Mouse (Mus musculus): ENCODE data around the gene Fbxw7. TPM values are rescaled to one million over a fixed set of nuclear protein-coding genes. Genes with fewer than 3 reads are reported as not detected.
A peak's percentile ranks its signal among the peaks of the same experiment; 100 is the strongest.

Fbxw7 gene
- polyA plus RNA-seq (2012; ENCODE audit: insufficient read depth, insufficient read length, low replicate concordance, missing spikeins): 113 TPM in 1 of 2 replicates, not detected in the other

DNA sequence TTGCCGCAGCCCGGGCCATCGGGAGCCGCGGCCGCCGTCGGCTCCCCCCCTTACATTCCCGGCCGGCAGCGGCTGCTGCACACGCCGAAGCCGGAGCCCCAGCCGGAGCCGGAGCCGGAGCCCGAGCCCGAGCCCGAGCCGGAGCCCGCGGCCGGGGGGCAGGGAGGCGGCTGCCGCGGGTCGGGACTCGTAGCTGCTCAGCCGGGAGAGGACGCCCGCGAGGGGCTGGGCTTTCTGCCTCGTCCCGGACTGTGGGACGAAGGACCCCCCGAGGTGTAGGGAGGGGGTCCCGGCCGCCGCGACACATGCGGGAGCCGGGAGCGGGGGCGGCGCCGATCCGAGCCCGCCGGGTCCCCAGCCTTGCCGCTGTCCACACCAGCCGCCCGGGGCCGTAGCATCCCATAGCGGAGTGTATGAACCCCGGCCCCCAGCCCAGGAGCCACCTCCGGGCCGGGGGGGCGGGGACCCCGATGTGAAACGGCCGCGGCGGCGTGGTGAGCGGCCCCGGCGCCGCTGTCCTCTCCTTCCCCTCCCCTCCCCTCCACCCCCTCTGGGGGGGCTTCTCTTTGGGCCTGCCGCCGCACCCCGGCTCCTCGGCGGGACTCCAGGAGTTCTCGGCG is at the start of gene Fbxw7:
Gene Fbxw7, plus strand, starts transcription at position 507 of the 620 bp plus-strand sequence.
- Histone ChIP-seq H3K4me3 (ENCODE audit: insufficient read depth, low read depth, low read length) (peak within 1 kb of the TSS; percentile 72), H3K27ac (ENCODE audit: insufficient read depth, low read depth, low read length) (peak within 1 kb of the TSS; percentile 69), H3K4me1 (ENCODE audit: control insufficient read depth, insufficient read depth, low read length) (peaks cover 9% of the 10 kb centered on the region; the same call in 1 of the 2 replicates)
- TF ChIP-seq CTCF (IDR thresholded peaks at IDR 0.05; ENCODE audit: insufficient read depth, low read depth, low read length): no peak
- no peak for TF ChIP-seq POLR2A (IDR thresholded peaks at IDR 0.05; ENCODE audit: insufficient read depth, low read depth, low read length)
- under 1% methylated on average over 73 of the region's 76 CpGs for WGBS

GRCm38 (mm10) chr3:84768940-84769339 is 46.1 kb upstream of the Fbxw7 start:
- no peak overlapping the region for H3K4me3 ChIP-seq (ENCODE audit: insufficient read depth, low read depth, low read length)
- WGBS: 89% methylated on average over 4 of the region's 4 CpGs
- no peaks in the 10 kb centered on the region for H3K4me1 ChIP-seq (ENCODE audit: control insufficient read depth, insufficient read depth, low read length)
- H3K27ac ChIP-seq (ENCODE audit: insufficient read depth, low read depth, low read length): no peak overlapping the region
- no peak for TF ChIP-seq CTCF (IDR thresholded peaks at IDR 0.05; ENCODE audit: insufficient read depth, low read depth, low read length)
- TF ChIP-seq POLR2A (IDR thresholded peaks at IDR 0.05; ENCODE audit: insufficient read depth, low read depth, low read length): no peak

GRCm38 (mm10) chr3:84769411-84769810 is 45.7 kb upstream of the Fbxw7 start:
- TF ChIP-seq CTCF (IDR thresholded peaks at IDR 0.05; ENCODE audit: insufficient read depth, low read depth, low read length): no peak
- no peak overlapping the region for H3K27ac ChIP-seq (ENCODE audit: insufficient read depth, low read depth, low read length)
- 87% methylated on average over 6 of the region's 6 CpGs for WGBS
- no peaks in the 10 kb centered on the region for H3K4me1 ChIP-seq (ENCODE audit: control insufficient read depth, insufficient read depth, low read length)
- no peak overlapping the region for H3K4me3 ChIP-seq (ENCODE audit: insufficient read depth, low read depth, low read length)

GRCm38 (mm10) chr3:84770518-84770917 is 44.5 kb upstream of the Fbxw7 start:
- no peak for TF ChIP-seq POLR2A (IDR thresholded peaks at IDR 0.05; ENCODE audit: insufficient read depth, low read depth, low read length)
- TF ChIP-seq CTCF (IDR thresholded peaks at IDR 0.05; ENCODE audit: insufficient read depth, low read depth, low read length): no peak
- Histone ChIP-seq H3K4me3 (ENCODE audit: insufficient read depth, low read depth, low read length) (no peak overlapping the region), H3K27ac (ENCODE audit: insufficient read depth, low read depth, low read length) (no peak overlapping the region), H3K4me1 (ENCODE audit: control insufficient read depth, insufficient read depth, low read length) (no peaks in the 10 kb centered on the region)
- WGBS: 95% methylated on average over 6 of the region's 6 CpGs

GRCm38 (mm10) chr3:84771980-84772379 is 43.1 kb upstream of the Fbxw7 start:
- Histone ChIP-seq H3K4me1 (ENCODE audit: control insufficient read depth, insufficient read depth, low read length) (no peaks in the 10 kb centered on the region), H3K4me3 (ENCODE audit: insufficient read depth, low read depth, low read length) (no peak overlapping the region), H3K27ac (ENCODE audit: insufficient read depth, low read depth, low read length) (no peak overlapping the region)
- TF ChIP-seq CTCF (IDR thresholded peaks at IDR 0.05; ENCODE audit: insufficient read depth, low read depth, low read length) (no peak), POLR2A (IDR thresholded peaks at IDR 0.05; ENCODE audit: insufficient read depth, low read depth, low read length) (no peak)
- WGBS: 61% methylated on average over 2 of the region's 2 CpGs

- WGBS: 42% methylated on average over 8 of the region's 8 CpGs
- TF ChIP-seq POLR2A (IDR thresholded peaks at IDR 0.05; ENCODE audit: insufficient read depth, low read depth, low read length) (no peak), CTCF (IDR thresholded peaks at IDR 0.05; ENCODE audit: insufficient read depth, low read depth, low read length) (no peak)
Observed at GRCm38 (mm10) chr3:84774246-84775066, 40.6 kb upstream of the Fbxw7 start.

GRCm38 (mm10) chr3:84775067-84775423 is 40.0 kb upstream of the Fbxw7 start:
- Histone ChIP-seq H3K27ac (ENCODE audit: insufficient read depth, low read depth, low read length) (no peak overlapping the region), H3K4me1 (ENCODE audit: control insufficient read depth, insufficient read depth, low read length) (no peaks in the 10 kb centered on the region), H3K4me3 (ENCODE audit: insufficient read depth, low read depth, low read length) (no peak overlapping the region)
- 66% methylated on average over 6 of the region's 6 CpGs for WGBS
- no peak for TF ChIP-seq CTCF (IDR thresholded peaks at IDR 0.05; ENCODE audit: insufficient read depth, low read depth, low read length)
- no peak for TF ChIP-seq POLR2A (IDR thresholded peaks at IDR 0.05; ENCODE audit: insufficient read depth, low read depth, low read length)

More at GRCm38 (mm10) chr3:84774246-84775066, 40.6 kb upstream of the Fbxw7 start:
- Histone ChIP-seq H3K4me1 (ENCODE audit: control insufficient read depth, insufficient read depth, low read length) (no peaks in the 10 kb centered on the region), H3K27ac (ENCODE audit: insufficient read depth, low read depth, low read length) (no peak overlapping the region), H3K4me3 (ENCODE audit: insufficient read depth, low read depth, low read length) (no peak overlapping the region)

GRCm38 (mm10) chr3:84775577-84775976 is 39.5 kb upstream of the Fbxw7 start:
- TF ChIP-seq CTCF (IDR thresholded peaks at IDR 0.05; ENCODE audit: insufficient read depth, low read depth, low read length) (no peak), POLR2A (IDR thresholded peaks at IDR 0.05; ENCODE audit: insufficient read depth, low read depth, low read length) (no peak)

DNA sequence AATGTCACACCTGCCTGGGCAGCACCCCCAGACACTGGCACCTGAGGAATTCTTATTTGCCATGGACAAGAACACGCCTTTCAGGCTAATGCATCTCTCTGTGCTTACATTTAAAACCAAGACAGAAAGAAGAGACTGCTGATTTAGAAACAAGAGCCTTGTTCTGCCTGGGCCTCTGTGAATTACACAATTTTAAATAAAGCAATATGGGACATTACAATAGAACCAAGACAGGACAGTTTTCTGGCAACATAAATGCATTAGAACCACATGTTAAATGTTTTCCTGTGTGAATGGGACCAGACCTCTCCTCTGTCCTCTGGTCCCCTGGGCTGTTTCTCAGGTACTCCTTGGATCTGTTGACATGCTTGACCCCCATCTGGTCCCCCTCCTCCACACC is 39.0 kb upstream of the Fbxw7 start:
- 87% methylated on average over 1 of the region's 1 CpGs for WGBS
- Histone ChIP-seq H3K27ac (ENCODE audit: insufficient read depth, low read depth, low read length) (no peak overlapping the region), H3K4me3 (ENCODE audit: insufficient read depth, low read depth, low read length) (no peak overlapping the region), H3K4me1 (ENCODE audit: control insufficient read depth, insufficient read depth, low read length) (no peaks in the 10 kb centered on the region)
- no peak for TF ChIP-seq CTCF (IDR thresholded peaks at IDR 0.05; ENCODE audit: insufficient read depth, low read depth, low read length)

More at GRCm38 (mm10) chr3:84775577-84775976, 39.5 kb upstream of the Fbxw7 start:
- 57% methylated on average over 4 of the region's 4 CpGs for WGBS
- Histone ChIP-seq H3K4me1 (ENCODE audit: control insufficient read depth, insufficient read depth, low read length) (no peaks in the 10 kb centered on the region), H3K4me3 (ENCODE audit: insufficient read depth, low read depth, low read length) (no peak overlapping the region), H3K27ac (ENCODE audit: insufficient read depth, low read depth, low read length) (no peak overlapping the region)

All from olfactory bulb, adult 2 months (tissue).